Mouse (Mus musculus) thymus, postnatal 14 days (tissue): ENCODE data around the gene Grik5.

Source experiments
- DNase-seq: peaks from one replicate; pipeline ENCODE4 v3.0.0; 2021

The Grik5 gene

GRCm38 (mm10) chr7:24983396-24983795 lies 88.8 kb downstream of the Grik5 start:
- DNase-seq = no peak

GRCm38 (mm10) chr7:24980439-24980838 lies 91.7 kb downstream of the Grik5 start:
- no peak for DNase-seq

DNA sequence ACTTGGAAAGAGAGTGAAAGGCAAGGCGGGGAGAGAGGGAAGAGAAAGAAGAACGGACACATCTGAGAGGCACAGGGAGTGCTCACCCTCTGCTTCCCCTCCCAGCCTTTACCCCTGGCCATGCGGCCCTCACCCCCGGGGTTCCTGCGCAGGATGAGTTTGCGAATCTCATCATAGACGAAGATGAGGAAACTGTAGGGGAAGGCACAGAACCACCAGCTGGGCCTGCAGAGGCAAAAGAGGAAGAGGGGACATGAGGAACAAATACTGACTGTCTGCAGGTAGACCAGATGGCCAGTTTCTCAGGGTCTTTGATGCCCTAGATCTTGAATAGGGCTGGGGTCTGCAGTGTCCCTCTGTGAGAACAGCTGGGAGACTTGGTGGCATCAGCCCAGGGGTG lies 93.4 kb downstream of the Grik5 start:
- no peak for DNase-seq

DNA sequence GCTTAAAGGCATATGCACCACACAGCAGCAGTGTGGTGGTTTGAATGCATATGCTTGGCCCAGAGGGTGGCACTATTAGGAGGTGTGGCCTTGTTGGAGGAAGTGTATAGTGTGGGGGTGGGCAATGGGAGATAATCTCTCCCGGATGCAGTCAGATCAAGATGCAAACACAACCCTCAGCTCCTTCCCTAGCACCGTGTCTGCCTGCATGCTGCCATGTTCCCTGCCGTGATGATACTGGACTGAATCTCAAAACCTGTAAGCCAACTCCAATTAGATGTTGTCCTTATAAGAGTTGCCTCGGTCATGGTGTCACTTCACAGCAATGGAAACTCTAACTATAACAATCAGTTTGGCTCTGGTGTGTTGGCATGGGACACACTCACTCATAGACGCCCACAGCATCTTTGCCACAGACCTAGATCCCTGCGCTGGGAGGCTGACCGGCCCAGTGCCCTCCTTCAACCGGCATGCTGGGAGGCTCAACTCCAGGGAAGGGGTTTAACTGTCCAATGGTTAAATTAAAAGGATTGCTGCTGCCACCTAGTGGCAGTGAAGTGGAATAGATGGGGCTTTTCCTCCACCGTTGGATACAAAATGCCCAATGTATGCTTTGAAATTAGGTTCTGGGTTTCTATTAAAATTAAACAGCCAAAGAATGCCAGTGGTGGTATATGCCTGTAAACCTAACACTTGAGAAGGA lies 97.1 kb downstream of the Grik5 start:
- DNase-seq = peak; percentile 47

GRCm38 (mm10) chr7:24973902-24974301 lies 98.2 kb downstream of the Grik5 start:
- no peak for DNase-seq

DNA sequence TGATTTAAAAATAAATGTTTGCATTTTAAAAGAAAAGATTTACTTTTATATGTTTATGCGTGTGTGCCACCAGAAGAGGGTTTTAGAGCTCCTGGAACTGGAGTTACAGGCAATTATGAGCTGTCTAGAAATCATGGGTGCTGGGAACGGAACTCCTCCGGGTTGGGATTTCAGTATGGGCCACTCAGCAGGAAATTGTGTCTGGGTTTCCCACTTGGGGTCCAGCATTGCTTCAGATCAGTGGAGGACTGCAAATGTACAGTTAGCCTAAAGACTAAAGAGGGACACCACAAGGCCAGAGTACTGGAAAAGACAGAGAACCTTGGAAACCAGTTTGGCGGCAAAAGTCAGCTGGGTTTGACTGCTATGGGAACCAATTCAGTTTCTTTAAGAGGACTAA lies 98.9 kb downstream of the Grik5 start:
- no peak for DNase-seq

DNA sequence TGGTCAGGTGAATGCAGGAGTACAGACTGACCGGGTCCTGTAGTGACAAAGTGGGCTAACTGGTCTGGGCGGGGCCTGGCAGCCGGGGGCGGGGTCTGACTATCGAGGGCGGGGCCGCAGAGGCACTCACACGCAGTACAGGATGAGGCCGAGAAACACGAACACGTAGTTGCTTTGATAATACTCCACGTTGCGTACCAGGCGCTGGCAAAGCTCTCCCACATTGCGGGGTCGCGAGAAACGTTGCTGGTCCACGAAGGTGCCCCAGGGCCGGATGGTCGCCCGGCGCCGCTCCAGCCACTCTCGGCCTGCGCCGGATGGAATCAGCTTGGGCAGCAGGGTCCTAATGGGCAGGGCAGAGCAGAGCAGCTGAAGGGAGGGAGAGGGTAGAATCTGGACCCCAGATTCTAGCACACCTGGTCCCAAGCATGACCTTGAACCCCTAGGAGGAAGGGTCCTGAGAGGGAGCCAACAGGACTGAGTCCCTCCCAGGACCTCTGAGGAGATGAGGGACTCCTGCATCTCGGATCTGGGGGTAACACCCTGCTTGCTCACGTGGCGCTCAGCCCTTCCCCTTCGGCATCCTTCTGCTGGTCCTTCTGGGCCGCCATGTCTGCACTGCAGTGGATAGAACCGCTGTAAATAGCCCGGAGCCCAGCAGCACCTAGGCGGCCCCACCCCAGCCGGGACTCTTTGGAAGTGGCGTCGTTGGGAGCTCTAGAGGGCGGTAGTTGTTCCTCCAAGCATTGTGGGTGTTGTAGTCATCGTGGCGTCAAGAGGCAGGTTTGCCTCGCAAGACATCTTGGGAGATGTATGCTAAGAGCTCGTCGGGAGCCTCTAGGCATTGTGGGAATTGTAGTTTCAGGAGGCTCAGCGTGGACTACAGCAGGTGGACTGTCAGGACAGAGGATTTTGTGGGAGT lies 99.9 kb downstream of the Grik5 start, which contains the start of gene Rabac1:
Gene Rabac1 (minus strand): TSS at position 783 of the 922 bp plus-strand sequence.
- peak; percentile 90 for DNase-seq

- DNase-seq = peak; percentile 50
Measured at GRCm38 (mm10) chr7:24971261-24971971, 100.7 kb downstream of the Grik5 start.

DNA sequence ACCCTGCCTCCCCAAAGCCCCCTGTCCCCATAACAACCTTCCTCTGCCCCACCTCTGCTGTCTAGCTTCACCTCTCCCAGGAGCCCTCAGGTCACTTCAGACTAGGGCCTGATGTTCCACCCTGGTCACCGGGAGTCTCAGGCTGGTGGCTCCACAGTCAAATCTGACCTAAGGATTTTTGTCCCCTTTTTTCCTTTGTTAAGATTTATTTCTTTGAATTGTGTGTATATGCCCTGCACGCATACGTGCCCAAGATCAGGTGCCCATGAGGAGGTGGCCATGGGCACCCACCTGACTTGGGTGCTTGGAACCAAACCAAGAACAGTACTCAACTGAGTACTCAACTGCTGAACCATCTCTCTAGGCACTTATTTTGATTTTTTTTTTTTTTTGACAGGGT lies 101.8 kb downstream of the Grik5 start:
- DNase-seq = no peak

DNA sequence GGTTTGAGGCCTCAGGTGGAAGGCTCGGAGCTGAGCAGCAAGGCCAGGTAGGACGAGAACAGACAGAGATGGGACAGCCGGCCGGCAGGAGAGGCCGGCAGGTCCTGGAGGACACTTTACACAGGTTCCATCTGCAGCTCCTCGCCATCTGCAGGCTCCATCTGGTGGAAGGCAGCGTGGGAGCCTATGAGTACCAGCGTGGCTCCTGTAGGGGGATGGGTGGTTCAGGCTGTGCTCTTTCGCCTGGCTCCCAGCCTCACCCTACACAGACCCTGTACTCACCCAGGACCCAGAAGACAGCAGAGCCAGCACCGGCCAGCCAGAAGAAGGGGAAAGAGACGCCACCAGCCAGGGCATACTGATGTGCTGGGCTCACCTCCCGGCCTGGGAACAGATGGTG lies 102.3 kb downstream of the Grik5 start:
- no peak for DNase-seq

DNA sequence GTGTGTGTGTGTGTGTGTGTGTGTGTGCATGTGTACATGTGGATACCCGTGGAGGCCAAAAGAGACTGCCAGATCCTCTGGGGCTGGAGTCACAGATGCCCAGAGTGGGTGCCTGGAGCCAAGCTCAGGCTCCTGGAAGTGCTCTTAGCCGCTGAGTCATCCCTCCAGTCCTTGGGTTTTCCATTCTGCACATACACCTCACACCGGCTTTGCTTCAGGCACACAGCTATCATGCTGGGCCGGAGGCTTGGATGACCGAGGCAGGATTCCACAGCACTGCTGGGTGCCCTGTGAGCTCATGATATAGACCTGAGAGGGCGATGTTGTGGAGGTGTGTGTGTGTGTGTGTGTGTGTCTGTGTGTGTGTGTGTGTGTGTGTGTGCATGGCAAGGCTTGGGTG lies 103.7 kb downstream of the Grik5 start:
- no peak for DNase-seq

DNA sequence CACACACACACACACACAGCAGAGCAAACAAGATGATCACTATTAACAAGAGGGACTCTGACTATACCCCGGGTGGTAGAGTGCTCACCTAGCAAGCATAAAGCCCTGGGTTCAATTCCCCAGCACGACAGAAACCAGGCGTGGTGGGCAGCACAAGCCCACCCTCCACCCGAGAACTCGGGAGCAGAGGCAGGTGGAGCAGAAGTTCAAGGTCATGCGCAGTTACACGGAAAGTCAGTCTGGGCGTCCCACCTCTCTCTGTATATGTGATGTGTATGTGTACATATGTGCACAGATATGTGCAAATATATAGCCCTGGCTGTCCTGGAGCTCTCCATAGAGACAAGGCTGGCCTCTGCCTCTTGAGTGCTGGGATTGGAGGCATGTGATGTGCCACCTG lies 104.2 kb downstream of the Grik5 start:
- DNase-seq = no peak

DNA sequence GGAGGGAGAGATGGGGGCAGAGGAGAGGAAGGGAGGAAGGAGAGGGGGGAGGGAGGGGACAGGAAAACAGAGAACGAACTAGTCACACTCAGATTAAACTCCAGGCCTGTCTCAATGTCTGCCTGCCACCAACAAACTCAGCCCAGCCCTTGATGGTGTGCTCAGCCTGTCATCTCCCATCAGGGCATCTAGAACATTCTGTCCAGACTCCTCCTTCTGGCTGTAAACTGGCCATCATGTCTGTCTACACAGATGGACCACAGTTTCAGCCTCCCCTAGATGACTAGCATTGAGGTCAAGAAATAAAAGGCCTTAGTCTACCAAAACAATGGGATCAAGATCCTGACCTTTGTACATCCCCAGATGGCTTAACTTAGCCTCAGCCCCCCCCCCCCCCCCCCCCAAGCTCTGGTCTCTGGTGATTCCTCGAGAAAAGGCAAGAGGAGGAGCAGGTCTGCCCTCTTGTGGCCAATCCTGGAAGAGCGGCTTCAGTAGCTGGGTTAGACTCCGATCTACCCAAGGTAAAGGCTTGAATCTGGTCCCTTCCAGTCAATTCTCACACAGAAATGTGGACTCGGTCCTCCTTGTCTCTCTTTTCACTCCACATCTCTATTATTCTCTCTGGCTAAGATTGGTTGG lies 107.1 kb downstream of the Grik5 start:
- DNase-seq = peak; percentile 85

- no peak for DNase-seq
Measured at GRCm38 (mm10) chr7:24964288-24964687, 107.9 kb downstream of the Grik5 start.
